Mouse (Mus musculus): ENCODE measurements at regions not wholly inside any gene's neighbourhood (a gene's known extent, or its start where the extent isn't known, plus 50 kb on each side); places are given as distances from the start of the nearest gene placed in this dataset.

- Histone ChIP-seq H3K4me1 (ENCODE audit: control insufficient read depth in 2 of 2, insufficient read depth in 2 of 2, low read length in 2 of 2, poor library complexity in 1 of 2) (no peaks in the 10 kb centered on the region), H3K9ac (ENCODE audit: insufficient read depth, low read depth, low read length, poor library complexity, severe bottlenecking) (no peak overlapping the region), H3K9me3 (ENCODE audit: control insufficient read depth, insufficient read depth, low read depth, low read length) (no peaks in the 10 kb centered on the region), H3K36me3 (ENCODE audit: control insufficient read depth, insufficient read depth, low read length, poor library complexity, severe bottlenecking) (no peaks in the 10 kb centered on the region), H3K4me3 (ENCODE audit: insufficient read depth in 1 of 2, low read depth in 1 of 2, low read length in 2 of 2, poor library complexity in 1 of 2, severe bottlenecking in 1 of 2) (no peak overlapping the region), H3K27ac (ENCODE audit: insufficient read depth, low read depth, low read length, poor library complexity, severe bottlenecking) (no peak overlapping the region)
- no peak for DNase-seq (ENCODE audit: low read depth, low spot score)
- in situ Hi-C loops (cut with MboI; ENCODE audit: low sequenced_read_pairs in 2 of 2, unreplicated experiment in 2 of 2), result no loop called here
- TF ChIP-seq HCFC1 (IDR thresholded peaks at IDR 0.05; ENCODE audit: borderline replicate concordance, insufficient read depth, low read length), result no peak
- TF ChIP-seq CHD2 (IDR thresholded peaks at IDR 0.05; ENCODE audit: low read depth, low read length), result no peak
- no peak for TF ChIP-seq ZC3H11A (IDR thresholded peaks at IDR 0.05; ENCODE audit: borderline replicate concordance, low read depth, low read length)
- TF ChIP-seq MAFK (IDR thresholded peaks at IDR 0.05; ENCODE audit: insufficient read depth, low read depth, low read length), result no peak
- TF ChIP-seq ZNF384 (IDR thresholded peaks at IDR 0.05; ENCODE audit: low read depth, low read length), result no peak
Measured at GRCm38 (mm10) chr6:138754955-138755303, 96.6 kb upstream of the Igbp1b start.

GRCm38 (mm10) chr6:138754302-138754954 is 96.1 kb upstream of the Igbp1b start:
- H3K9me3 ChIP-seq (ENCODE audit: control insufficient read depth, insufficient read depth, low read depth, low read length), result no peaks in the 10 kb centered on the region
- in situ Hi-C loops (cut with MboI; ENCODE audit: low sequenced_read_pairs in 2 of 2, unreplicated experiment in 2 of 2), result no loop called here
- H3K4me3 ChIP-seq (ENCODE audit: insufficient read depth in 1 of 2, low read depth in 1 of 2, low read length in 2 of 2, poor library complexity in 1 of 2, severe bottlenecking in 1 of 2), result no peak overlapping the region
- H3K27ac ChIP-seq (ENCODE audit: insufficient read depth, low read depth, low read length, poor library complexity, severe bottlenecking), result no peak overlapping the region
- DNase-seq (ENCODE audit: low read depth, low spot score), result no peak
- H3K36me3 ChIP-seq (ENCODE audit: control insufficient read depth, insufficient read depth, low read length, poor library complexity, severe bottlenecking), result no peaks in the 10 kb centered on the region
- H3K9ac ChIP-seq (ENCODE audit: insufficient read depth, low read depth, low read length, poor library complexity, severe bottlenecking), result no peak overlapping the region
- TF ChIP-seq HCFC1 (IDR thresholded peaks at IDR 0.05; ENCODE audit: borderline replicate concordance, insufficient read depth, low read length), result no peak
- no peak for TF ChIP-seq ZNF384 (IDR thresholded peaks at IDR 0.05; ENCODE audit: low read depth, low read length)
- no peak for TF ChIP-seq ZC3H11A (IDR thresholded peaks at IDR 0.05; ENCODE audit: borderline replicate concordance, low read depth, low read length)
- no peak for TF ChIP-seq MAFK (IDR thresholded peaks at IDR 0.05; ENCODE audit: insufficient read depth, low read depth, low read length)
- no peak for TF ChIP-seq CHD2 (IDR thresholded peaks at IDR 0.05; ENCODE audit: low read depth, low read length)
- no peaks in the 10 kb centered on the region for H3K4me1 ChIP-seq (ENCODE audit: control insufficient read depth in 2 of 2, insufficient read depth in 2 of 2, low read length in 2 of 2, poor library complexity in 1 of 2)

GRCm38 (mm10) chr6:138717698-138718097 is 59.4 kb upstream of the Igbp1b start:
- in situ Hi-C loops (cut with MboI; ENCODE audit: low sequenced_read_pairs in 2 of 2, unreplicated experiment in 2 of 2), result no loop called here
- H3K9me3 ChIP-seq (ENCODE audit: control insufficient read depth, insufficient read depth, low read depth, low read length), result no peaks in the 10 kb centered on the region
- H3K4me3 ChIP-seq (ENCODE audit: insufficient read depth in 1 of 2, low read depth in 1 of 2, low read length in 2 of 2, poor library complexity in 1 of 2, severe bottlenecking in 1 of 2), result no peak overlapping the region
- no peak overlapping the region for H3K9ac ChIP-seq (ENCODE audit: insufficient read depth, low read depth, low read length, poor library complexity, severe bottlenecking)
- H3K4me1 ChIP-seq (ENCODE audit: control insufficient read depth in 2 of 2, insufficient read depth in 2 of 2, low read length in 2 of 2, poor library complexity in 1 of 2), result no peaks in the 10 kb centered on the region
- TF ChIP-seq HCFC1 (IDR thresholded peaks at IDR 0.05; ENCODE audit: borderline replicate concordance, insufficient read depth, low read length) (no peak), CHD2 (IDR thresholded peaks at IDR 0.05; ENCODE audit: low read depth, low read length) (no peak), ZC3H11A (IDR thresholded peaks at IDR 0.05; ENCODE audit: borderline replicate concordance, low read depth, low read length) (no peak), ZNF384 (IDR thresholded peaks at IDR 0.05; ENCODE audit: low read depth, low read length) (no peak), MAFK (IDR thresholded peaks at IDR 0.05; ENCODE audit: insufficient read depth, low read depth, low read length) (no peak)
- H3K36me3 ChIP-seq (ENCODE audit: control insufficient read depth, insufficient read depth, low read length, poor library complexity, severe bottlenecking), result no peaks in the 10 kb centered on the region
- H3K27ac ChIP-seq (ENCODE audit: insufficient read depth, low read depth, low read length, poor library complexity, severe bottlenecking), result no peak overlapping the region
- no peak for DNase-seq (ENCODE audit: low read depth, low spot score)

Data from ES-E14 (cell line).